Mouse (Mus musculus) intestine, embryonic 15.5 days (tissue): Measurements from ENCODE around the gene Rnf225. TPM values are rescaled to one million over a fixed set of nuclear protein-coding genes. Genes with fewer than 3 reads are reported as not detected.

Source experiments
- ATAC-seq: fragments of 200-750 bp; cut with Nextera tagmentation; 2 replicates; pipeline ENCODE4 v1.8.0; 2017; ENCODE audit warnings: moderate TSS enrichment, moderate library complexity
- H3K27ac ChIP-seq: fragments of 300-500 bp; sonication (generic); 2 replicates; pipeline ENCODE4 v1.5.1; 2015; ENCODE audit warnings: mild to moderate bottlenecking, inconsistent platforms
- H3K27me3 ChIP-seq: fragments of 300-500 bp; sonication (generic); replicated peaks from 2 replicates; pipeline ENCODE4 v1.6.1; 2015; ENCODE audit warnings: inconsistent platforms
- H3K36me3 ChIP-seq: fragments of 300-500 bp; sonication (generic); 2 replicates; pipeline ENCODE4 v1.6.1; 2015; ENCODE audit warnings: inconsistent platforms
- H3K4me1 ChIP-seq: fragments of 300-500 bp; sonication (generic); replicated peaks from 2 replicates; pipeline ENCODE4 v1.6.1; 2015; ENCODE audit warnings: inconsistent platforms
- H3K4me2 ChIP-seq: fragments of 300-500 bp; sonication (generic); replicated peaks from 2 replicates; pipeline ENCODE4 v1.6.1; 2015; ENCODE audit warnings: mild to moderate bottlenecking, inconsistent platforms
- H3K4me3 ChIP-seq: fragments of 300-500 bp; sonication (generic); replicated peaks from 2 replicates; pipeline ENCODE4 v1.5.1; 2015; ENCODE audit warnings: inconsistent platforms
- H3K9ac ChIP-seq: fragments of 300-500 bp; sonication (generic); 2 replicates; pipeline ENCODE4 v1.6.1; 2015; ENCODE audit warnings: inconsistent platforms
- H3K9me3 ChIP-seq: fragments of 300-500 bp; sonication (generic); 2 replicates; pipeline ENCODE4 v1.6.1; 2016; ENCODE audit warnings: inconsistent platforms
- WGBS: fragments of 180-500 bp; shearing (Covaris S2); methylation state at CpG from one replicate; pipeline ENCODE4 v1.1.7; 2015; 5-methylcytosine and 5-hydroxymethylcytosine counted together
- polyA plus RNA-seq: library from polyadenylated mRNA; unstranded; fragments of >200 nt; fragmentation: Nextera tagmentation; extraction: Ambion mirVana; gene quantifications from 2 replicates; pipeline ENCODE4 v1.2.1, GENCODE M21; 2015

Gene Rnf225
- polyA plus RNA-seq, 1 experiment from 2014 or later = 0.33 TPM

- WGBS = 92% methylated on average over 25 of the region's 25 CpGs
- peaks cover 4% of the 10 kb centered on the region; the same call in 1 of the 2 replicates for H3K4me1 ChIP-seq
These were observed 43.7 kb downstream of the Rnf225 start for GRCm38 (mm10) chr7:12970906-12971305.

GRCm38 (mm10) chr7:12977682-12978389 lies 50.6 kb downstream of the Rnf225 start, which contains the start of gene Zfp446:
Zfp446 (plus strand) TSS chr7:12977848.
- Histone ChIP-seq H3K4me3 (peak within 1 kb of the TSS; percentile 72), H3K27ac (peak within 1 kb of the TSS; percentile 96), H3K27me3 (no peaks in the 10 kb centered on the region), H3K4me2 (peak within 1 kb of the TSS; percentile 73), H3K4me1 (peaks cover 22% of the 10 kb centered on the region), H3K9ac (peak within 1 kb of the TSS; percentile 68), H3K36me3 (no peaks in the 10 kb centered on the region), H3K9me3 (no peaks in the 10 kb centered on the region)
- ATAC-seq = peak; percentile 99
- under 1% methylated on average over 49 of the region's 49 CpGs for WGBS

More at GRCm38 (mm10) chr7:12970906-12971305, 43.7 kb downstream of the Rnf225 start:
- Histone ChIP-seq H3K4me3 (no peak overlapping the region), H3K27me3 (no peaks in the 10 kb centered on the region), H3K9ac (no peak overlapping the region), H3K4me2 (no peak overlapping the region), H3K9me3 (no peaks in the 10 kb centered on the region), H3K27ac (no peak overlapping the region), H3K36me3 (peaks cover 29% of the 10 kb centered on the region)
- ATAC-seq = no peak

GRCm38 (mm10) chr7:12978931-12979722 lies 51.9 kb downstream of the Rnf225 start:
- Histone ChIP-seq H3K4me2 (peak overlapping the region; percentile 73), H3K4me1 (peaks cover 22% of the 10 kb centered on the region), H3K9ac (peak overlapping the region; percentile 46), H3K27ac (no peak overlapping the region; the same call in 1 of the 2 replicates), H3K9me3 (no peaks in the 10 kb centered on the region), H3K27me3 (no peaks in the 10 kb centered on the region), H3K4me3 (peak overlapping the region; percentile 72; the same call in 1 of the 2 replicates), H3K36me3 (no peaks in the 10 kb centered on the region)
- 83% methylated on average over 18 of the region's 18 CpGs for WGBS
- ATAC-seq = no peak

- 42% methylated on average over 6 of the region's 6 CpGs for WGBS
- Histone ChIP-seq H3K27ac (no peak overlapping the region; the same call in 1 of the 2 replicates), H3K4me2 (peak overlapping the region; percentile 6; the same call in 1 of the 2 replicates), H3K4me1 (peaks cover 22% of the 10 kb centered on the region), H3K9me3 (no peaks in the 10 kb centered on the region), H3K36me3 (no peaks in the 10 kb centered on the region), H3K4me3 (no peak overlapping the region), H3K9ac (no peak overlapping the region), H3K27me3 (no peaks in the 10 kb centered on the region)
- no peak for ATAC-seq
These were observed 52.6 kb downstream of the Rnf225 start for GRCm38 (mm10) chr7:12979776-12980175.

GRCm38 (mm10) chr7:12980291-12980690 lies 53.1 kb downstream of the Rnf225 start:
- no peak for ATAC-seq
- Histone ChIP-seq H3K4me3 (no peak overlapping the region), H3K4me1 (peaks cover 22% of the 10 kb centered on the region), H3K36me3 (no peaks in the 10 kb centered on the region), H3K4me2 (0 out of 2 replicates have a peak overlapping the region, but pooled peaks have one; percentile 6), H3K9ac (no peak overlapping the region), H3K9me3 (no peaks in the 10 kb centered on the region), H3K27ac (no peak overlapping the region), H3K27me3 (no peaks in the 10 kb centered on the region)
- WGBS = 81% methylated on average over 7 of the region's 7 CpGs

Other genes starting within 250 kb of the Rnf225 start
- gene Vmn2r55, start 242.4 kb upstream of the Rnf225 start, polyA plus RNA-seq = not detected in 2 replicates
- not detected in 2 replicates for gene Vmn2r56, start 192.4 kb upstream of the Rnf225 start, polyA plus RNA-seq
- 4.3 and 4.6 TPM in 2 replicates for gene Zscan18, start 123.8 kb upstream of the Rnf225 start, polyA plus RNA-seq
- gene Zfp329, start 108.6 kb upstream of the Rnf225 start, polyA plus RNA-seq = 10.6 and 10.8 TPM in 2 replicates
- 27.5 and 27.9 TPM in 2 replicates for gene Zfp110, start 92.7 kb upstream of the Rnf225 start, polyA plus RNA-seq
- 3.1 and 3.3 TPM in 2 replicates for gene Zfp128, start 46.2 kb upstream of the Rnf225 start, polyA plus RNA-seq
- gene Zscan22, start 29.6 kb upstream of the Rnf225 start, polyA plus RNA-seq = 12.2 and 12.7 TPM in 2 replicates
- gene Rps5, start 5.1 kb upstream of the Rnf225 start, polyA plus RNA-seq = 1,008 and 1,147 TPM in 2 replicates
- gene Zfp324, start 38.4 kb downstream of the Rnf225 start, polyA plus RNA-seq = 8.3 and 8.6 TPM in 2 replicates
- 6.7 and 6.8 TPM in 2 replicates for gene Zfp446, start 50.4 kb downstream of the Rnf225 start, polyA plus RNA-seq
- gene Slc27a5, start 70.8 kb downstream of the Rnf225 start, polyA plus RNA-seq = 0.41 and 0.53 TPM in 2 replicates
- 218 and 244 TPM in 2 replicates for gene Trim28, start 71.7 kb downstream of the Rnf225 start, polyA plus RNA-seq
- 20.7 and 21.2 TPM in 2 replicates for gene Zbtb45, start 82.6 kb downstream of the Rnf225 start, polyA plus RNA-seq
- gene Chmp2a, start 107.4 kb downstream of the Rnf225 start, polyA plus RNA-seq = 162 and 177 TPM in 2 replicates
- 109 and 118 TPM in 2 replicates for gene Ube2m, start 110.9 kb downstream of the Rnf225 start, polyA plus RNA-seq
- 2.1 and 2.5 TPM in 2 replicates for gene Mzf1, start 127.3 kb downstream of the Rnf225 start, polyA plus RNA-seq
- gene Vmn1r85, start 167.8 kb downstream of the Rnf225 start, polyA plus RNA-seq = not detected in 2 replicates
- not detected in 2 replicates for gene Vmn1r86, start 192.5 kb downstream of the Rnf225 start, polyA plus RNA-seq
- not detected in 2 replicates for gene Vmn1r87, start 212.7 kb downstream of the Rnf225 start, polyA plus RNA-seq
- gene Vmn1r88, start 232.2 kb downstream of the Rnf225 start, polyA plus RNA-seq = not detected in 2 replicates